Mouse (Mus musculus) yolk sac, embryonic 10.5 days (tissue): Measurements from ENCODE around the gene Lman1l.
A peak's percentile ranks its signal among the peaks of the same experiment; 100 is the strongest.

Experiments used
- DNase-seq: peaks from one replicate; pipeline ENCODE4 v3.0.0-alpha.2; 2017; ENCODE audit warnings: low spot score

The Lman1l gene

DNA sequence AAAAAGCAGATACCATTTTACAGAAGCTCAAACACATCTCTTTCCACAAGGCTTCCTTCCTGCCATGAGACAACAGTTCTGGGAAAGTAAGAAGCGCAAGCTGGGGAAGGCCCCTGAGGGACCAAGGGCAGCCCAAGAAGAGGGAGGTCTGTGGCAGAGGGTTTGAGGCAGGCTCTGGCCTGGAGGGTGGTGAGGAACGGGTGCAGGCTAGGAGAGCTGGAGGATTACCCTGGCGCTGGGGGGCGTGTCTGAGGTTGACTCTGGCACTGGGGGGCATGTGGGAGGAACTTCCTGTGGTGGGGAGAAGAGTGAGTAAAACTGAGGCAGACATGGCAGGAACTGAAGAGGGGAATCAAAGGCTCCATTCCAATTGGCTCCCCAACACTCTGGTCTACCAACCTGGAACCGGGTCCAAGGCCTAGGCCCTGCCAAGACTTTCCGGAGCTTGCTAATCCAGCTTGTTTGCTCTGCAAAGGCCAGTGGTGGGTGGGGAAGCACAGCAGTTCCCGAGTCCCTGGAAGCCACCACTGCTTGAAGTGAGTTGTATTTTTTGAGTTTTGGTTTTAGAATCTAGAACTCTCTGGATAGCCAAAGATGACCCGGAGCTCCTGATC, 2.9 kb downstream of the Lman1l start:
- DNase-seq = no peak

DNA sequence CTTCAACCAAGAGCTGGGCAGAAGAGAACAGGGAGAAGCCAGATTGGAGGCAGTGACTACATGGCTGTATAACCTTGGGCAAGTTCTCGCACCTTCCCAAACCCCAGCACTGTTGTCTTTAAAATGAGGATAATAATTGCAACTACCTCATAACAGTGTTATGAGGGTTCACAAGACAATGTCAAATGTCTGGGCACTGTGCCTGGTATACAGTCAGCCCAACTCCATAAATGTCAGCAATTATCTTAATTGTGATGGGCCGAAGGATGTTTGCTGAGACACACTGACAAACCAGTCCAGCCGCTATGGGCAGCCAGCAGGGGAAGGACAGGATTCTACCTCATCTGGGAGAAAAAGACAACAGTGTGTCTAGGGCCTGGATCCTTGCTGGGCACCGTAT, 5.8 kb downstream of the Lman1l start:
- no peak for DNase-seq

GRCm38 (mm10) chr9:57613975-57614374, 6.6 kb downstream of the Lman1l start:
- DNase-seq = no peak

DNA sequence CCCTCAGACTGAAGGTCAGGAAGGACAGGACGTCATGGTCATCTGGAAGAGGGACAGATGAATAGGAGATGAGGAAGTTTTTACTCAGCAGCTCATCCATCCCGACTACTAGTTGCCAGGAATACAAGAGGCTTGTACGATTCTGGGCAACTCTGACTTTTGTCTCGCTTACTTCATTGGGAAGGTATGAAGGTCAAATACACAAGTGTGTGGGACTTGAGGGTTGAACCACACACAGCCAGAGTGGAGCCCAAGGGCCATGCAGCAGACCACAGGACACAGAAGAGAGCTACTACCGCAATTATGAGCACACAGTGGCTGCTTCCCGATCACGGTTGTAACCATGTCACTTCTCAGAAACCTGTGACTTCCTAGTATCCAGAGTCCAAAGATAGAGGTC, 8.0 kb downstream of the Lman1l start:
- no peak for DNase-seq

DNA sequence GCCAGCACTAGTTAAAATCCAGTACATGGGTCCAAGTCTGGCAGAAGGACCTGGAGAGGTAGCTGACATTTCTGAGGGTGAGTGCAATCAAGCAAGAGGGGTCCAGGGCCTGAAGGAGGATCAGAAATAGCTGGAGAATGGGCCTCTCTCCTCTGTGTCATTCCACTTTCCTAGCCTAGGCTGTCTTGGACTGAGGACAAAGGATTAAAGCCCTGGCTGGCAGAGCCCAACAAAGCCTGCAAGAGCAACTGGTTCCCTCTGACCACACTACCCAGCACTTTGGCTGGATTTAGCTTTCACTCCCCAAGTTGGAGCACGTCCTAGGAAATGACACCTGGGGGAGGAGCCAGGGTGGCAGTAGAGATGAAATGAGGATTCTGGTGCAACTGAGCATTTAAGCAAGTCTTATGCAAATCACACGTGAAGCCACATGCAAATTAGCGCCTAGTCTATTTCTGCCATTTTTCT, 10.2 kb downstream of the Lman1l start:
- DNase-seq = no peak

GRCm38 (mm10) chr9:57609803-57610202, 10.8 kb downstream of the Lman1l start:
- DNase-seq = no peak

DNA sequence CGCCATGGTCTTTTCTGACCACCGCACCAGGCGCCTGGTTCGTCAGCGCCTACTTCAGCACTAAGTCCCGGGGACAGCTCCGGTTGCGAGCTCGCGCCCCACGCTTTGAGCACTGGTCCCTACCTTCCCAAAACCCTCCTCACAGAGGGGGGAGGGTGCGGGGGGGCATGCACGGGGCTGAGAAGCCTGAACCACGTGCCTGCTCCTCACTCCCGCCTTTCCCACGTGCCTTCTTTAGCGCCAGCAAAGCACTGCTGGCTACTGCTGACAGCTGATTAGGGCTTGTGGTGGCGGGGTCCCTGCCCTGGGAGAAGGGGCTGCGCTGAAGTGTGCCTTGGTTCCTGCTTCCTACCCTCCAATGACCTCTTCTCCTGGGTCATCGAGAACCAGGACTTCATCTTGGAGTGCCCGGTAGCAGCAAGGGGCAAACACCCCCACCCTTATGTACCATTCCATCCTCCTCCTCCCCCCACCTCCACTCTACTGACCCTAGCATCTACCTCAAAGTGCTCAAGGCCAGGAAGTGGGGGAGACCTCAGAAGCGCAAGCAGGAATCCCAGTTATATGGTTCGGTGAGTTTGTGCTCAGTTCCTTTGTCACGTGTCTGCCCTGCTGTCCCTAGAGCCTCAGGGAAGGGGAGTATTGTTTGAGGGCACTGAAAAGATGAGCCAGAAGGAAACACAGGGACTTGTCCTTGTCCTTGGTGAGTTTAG, 14.3 kb downstream of the Lman1l start, which contains the start of gene Cplx3:
Cplx3 (minus strand) TSS at position 143 of the 713 bp plus-strand sequence.
- DNase-seq = no peak

GRCm38 (mm10) chr9:57605503-57605902, 15.1 kb downstream of the Lman1l start:
- no peak for DNase-seq

GRCm38 (mm10) chr9:57604875-57605274, 15.7 kb downstream of the Lman1l start:
- no peak for DNase-seq

- no peak for DNase-seq
Observed at GRCm38 (mm10) chr9:57602098-57602497, 18.5 kb downstream of the Lman1l start.

GRCm38 (mm10) chr9:57601353-57601706, 19.2 kb downstream of the Lman1l start:
- DNase-seq = no peak

GRCm38 (mm10) chr9:57600620-57601352, 19.8 kb downstream of the Lman1l start:
- DNase-seq = peak; percentile 75

DNA sequence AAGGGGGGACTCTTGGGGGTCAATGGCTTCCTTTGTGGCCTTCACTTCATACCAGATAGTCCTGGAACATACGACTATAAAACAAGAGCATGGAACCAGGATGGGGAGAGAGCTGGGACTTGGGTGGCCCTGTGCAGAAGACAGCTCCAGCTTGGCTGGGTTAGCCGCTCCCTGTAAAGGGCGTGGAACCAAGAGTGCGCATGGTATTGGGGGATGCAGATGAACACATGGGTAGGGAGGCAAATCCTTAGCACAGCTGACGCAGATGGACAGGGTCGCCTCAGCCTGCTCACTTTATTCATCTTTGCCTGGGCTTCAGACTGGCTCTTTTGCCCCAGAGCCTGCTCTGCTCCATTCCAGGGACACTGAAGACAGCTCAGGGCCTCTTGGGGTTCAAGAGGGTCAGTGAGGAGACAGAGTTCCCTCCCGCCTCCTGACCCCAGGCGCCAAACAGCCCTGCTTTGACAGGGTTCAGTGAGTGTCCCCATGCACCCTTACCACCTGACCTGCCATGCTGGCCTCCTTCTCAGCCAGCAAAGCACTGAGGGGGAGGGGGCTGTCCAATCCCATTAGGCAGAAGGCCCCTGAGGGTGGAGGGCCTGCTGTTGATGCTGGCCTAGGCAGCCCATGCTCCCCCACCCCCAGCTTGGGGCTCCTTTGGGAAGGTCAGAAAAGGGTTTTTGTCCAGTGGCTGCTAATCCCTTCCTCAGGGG, 21.6 kb downstream of the Lman1l start:
- DNase-seq = no peak

- DNase-seq = no peak
Observed at GRCm38 (mm10) chr9:57597929-57598382, 22.6 kb downstream of the Lman1l start.

DNA sequence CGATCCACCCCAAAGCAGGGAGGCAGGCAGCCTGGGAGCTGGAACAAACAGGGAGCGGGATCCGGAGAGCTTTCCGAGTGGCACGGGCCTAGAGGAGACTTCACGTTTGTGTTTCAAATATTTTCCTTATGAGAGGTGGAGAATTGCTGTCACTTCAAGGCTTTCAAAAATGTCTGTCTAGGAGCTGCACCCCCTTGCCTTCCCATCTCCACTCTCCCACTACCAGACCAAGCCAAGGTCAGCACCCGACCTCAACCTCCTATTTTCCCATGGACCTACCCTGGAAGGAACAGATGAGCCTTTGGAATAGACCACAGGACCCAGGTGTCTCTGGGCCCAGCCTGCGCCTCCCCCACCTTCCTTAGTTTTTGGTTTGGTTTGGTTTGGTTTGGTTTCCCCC, 23.3 kb downstream of the Lman1l start:
- DNase-seq = no peak

DNA sequence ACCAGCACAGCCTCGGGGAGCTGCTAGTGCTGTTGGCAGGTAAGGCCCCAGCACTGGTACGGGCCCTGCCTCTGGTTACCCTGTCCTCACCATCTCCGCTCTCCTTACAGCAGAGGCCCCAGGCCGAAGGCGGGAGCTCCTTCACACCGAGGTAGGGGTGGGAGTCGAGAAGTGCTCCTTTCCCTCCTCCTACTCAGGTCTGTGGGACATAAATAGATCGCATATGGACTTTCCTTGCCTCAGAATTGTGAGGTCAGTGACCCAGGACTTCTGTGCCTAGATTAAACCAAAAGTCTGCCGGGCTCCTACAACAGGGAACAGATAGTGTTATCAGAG, 26.4 kb downstream of the Lman1l start:
- no peak for DNase-seq

DNA sequence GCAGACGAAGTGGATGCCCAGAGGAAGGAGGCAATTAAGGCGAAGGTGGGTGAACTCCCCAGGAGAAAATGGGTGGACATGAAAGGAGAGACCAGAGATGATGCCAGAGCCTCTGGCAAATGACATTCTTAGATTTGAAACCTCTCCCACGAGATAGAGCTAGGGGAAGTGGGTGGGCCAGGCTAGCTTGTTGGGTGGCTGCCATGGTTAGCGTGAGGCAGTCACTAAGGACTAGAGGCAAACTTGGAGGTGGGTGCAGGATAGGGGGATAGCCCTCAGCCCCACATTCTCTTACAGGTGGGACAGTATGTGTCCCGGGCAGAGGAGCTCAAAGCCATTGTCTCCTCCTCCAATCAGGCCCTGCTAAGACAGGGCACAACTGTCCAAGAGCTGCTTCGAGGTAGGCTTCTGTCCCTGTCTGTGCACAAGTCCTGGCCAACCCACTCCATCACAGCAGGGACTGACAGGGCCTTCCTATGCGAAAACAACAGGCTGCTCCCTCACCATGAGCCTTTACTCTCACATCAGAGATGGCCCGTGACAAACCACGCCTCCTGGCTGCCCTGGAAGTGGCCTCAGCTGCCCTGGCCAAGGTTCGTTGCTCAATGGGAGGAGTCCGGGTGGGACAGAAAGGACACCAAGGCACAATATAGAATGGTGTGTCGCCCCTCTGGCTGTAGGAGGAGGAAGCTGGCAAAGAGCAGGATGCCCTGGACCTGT, 27.0 kb downstream of the Lman1l start:
- peak; percentile 54 for DNase-seq

DNA sequence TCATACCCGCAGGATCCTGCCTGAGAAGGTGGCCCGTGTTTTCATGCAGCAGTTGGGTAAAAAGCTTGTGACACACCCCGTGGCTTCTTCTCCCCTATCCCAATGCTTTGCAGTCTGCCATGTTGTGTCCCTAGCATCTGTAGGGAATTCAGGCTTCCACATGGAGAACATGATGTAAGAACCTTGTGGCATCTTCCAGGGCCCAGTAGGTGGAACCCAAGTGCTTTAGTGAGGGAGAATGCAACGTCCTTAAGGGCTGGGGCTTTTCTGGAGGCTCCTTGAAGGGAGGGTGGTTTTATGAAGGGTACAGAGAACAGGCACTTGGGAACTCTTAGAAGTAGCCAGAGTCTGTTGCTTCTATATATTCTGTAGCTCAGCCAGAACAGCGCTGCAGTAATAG, 29.8 kb downstream of the Lman1l start:
- no peak for DNase-seq

GRCm38 (mm10) chr9:57589224-57590126, 31.1 kb downstream of the Lman1l start, which contains the start of gene Ulk3:
Gene Ulk3 (plus strand): TSS chr9:57589452.
- DNase-seq = peak; percentile 85

DNA sequence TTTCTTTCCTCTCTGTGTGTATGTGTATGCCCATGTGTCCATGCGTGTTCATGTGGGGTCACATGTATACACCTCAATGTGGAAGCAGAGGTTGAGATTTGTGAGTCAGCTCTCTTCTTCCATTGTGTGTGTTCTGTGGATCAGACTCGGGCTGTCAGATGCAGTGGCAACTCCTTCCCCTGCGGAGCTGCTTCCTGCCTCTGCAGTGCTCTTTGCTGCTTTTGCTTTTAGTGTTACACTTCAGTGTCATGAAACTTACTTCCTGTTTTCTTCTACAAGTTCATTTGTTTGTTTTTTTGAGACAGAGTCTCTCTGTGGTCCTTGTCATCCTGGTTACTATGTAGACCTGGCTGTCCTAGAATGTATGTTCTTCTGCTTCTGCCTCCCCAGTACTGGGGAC, 35.6 kb downstream of the Lman1l start:
- no peak for DNase-seq
